Comparison of ENCODE assay signal across 13 mouse cellular contexts in genomic region chr4:43960207-43960606, GRCm38 (mm10). TPM values are rescaled to one million over a fixed set of nuclear protein-coding genes. Genes with fewer than 3 reads are reported as not detected.
DNase-seq lines count a peak whose midpoint lies in the region; ATAC-seq and TF ChIP-seq lines count a peak whose summit lies in the region.
"Had no signal": no experiment of that assay in that cellular context is flagged by ENCODE, and none has a peak within 500 bp of the region (broad histone marks: within the 10 kb centered on the region; RNA-seq: fewer than 3 reads in every experiment).

No protein-coding gene starts in this region.

- 0 out of 2 replicates have a peak overlapping the region, but pooled peaks have one; percentile 5 for H3K27ac ChIP-seq in lung, postnatal 0 days (ENCODE audit: low read length)
- peak overlapping the region; percentile 90 for H3K27ac ChIP-seq in liver, embryonic 12.5 days
- H3K27ac ChIP-seq in stomach, embryonic 16.5 days (ENCODE audit: low read length), result peak overlapping the region; percentile 34; the same call in 1 of the 2 replicates
- H3K27ac ChIP-seq: hindbrain, postnatal 0 days had no signal

- TF ChIP-seq CTCF in lung, postnatal 0 days (IDR thresholded peaks at IDR 0.05), result no peak
- TF ChIP-seq CTCF in lung, adult 2 months (IDR thresholded peaks at IDR 0.05; ENCODE audit: insufficient read depth, low read length), result no peak

- WGBS in lung, postnatal 0 days, result 70% methylated on average over 6 of the region's 6 CpGs
- WGBS in lung, adult 2 months, result 68% methylated on average over 6 of the region's 6 CpGs
- 15% methylated on average over 6 of the region's 6 CpGs for WGBS in liver, embryonic 12.5 days (ENCODE audit: insufficient replicate concordance)
- 58% methylated on average over 6 of the region's 6 CpGs for WGBS in stomach, embryonic 16.5 days

- no peak for ATAC-seq in lung, postnatal 0 days
- ATAC-seq in liver, embryonic 12.5 days, result peak; percentile 50
- no peak for ATAC-seq in stomach, embryonic 16.5 days (ENCODE audit: insufficient read depth, low FRiP score)
- ATAC-seq: hindbrain, postnatal 0 days; Patski had no signal

- H3K4me3 ChIP-seq in lung, postnatal 0 days (ENCODE audit: low read depth, low read length), result no peak overlapping the region
- H3K4me3 ChIP-seq in lung, adult 2 months (replicated peaks; ENCODE audit: extremely low read depth, low read depth, low read length), result no peak overlapping the region
- H3K4me3 ChIP-seq in liver, embryonic 12.5 days, result peak overlapping the region; percentile 78
- H3K4me3 ChIP-seq in stomach, embryonic 16.5 days (replicated peaks; ENCODE audit: low read length), result 0 out of 2 replicates have a peak overlapping the region, but pooled peaks have one; percentile 71

- no peaks in the 10 kb centered on the region for H3K9me3 ChIP-seq in lung, postnatal 0 days (ENCODE audit: low read length)
- no peaks in the 10 kb centered on the region for H3K9me3 ChIP-seq in liver, embryonic 12.5 days (replicated peaks)
- no peaks in the 10 kb centered on the region for H3K9me3 ChIP-seq in stomach, embryonic 16.5 days (replicated peaks; ENCODE audit: control insufficient read depth, low read length)

- TF ChIP-seq EP300 in lung, postnatal 0 days (IDR thresholded peaks at IDR 0.05), result no peak

- peaks cover 13% of the 10 kb centered on the region for H3K4me1 ChIP-seq in lung, postnatal 0 days (ENCODE audit: insufficient read depth, low read depth, low read length)
- peaks cover 26% of the 10 kb centered on the region for H3K4me1 ChIP-seq in lung, adult 2 months (ENCODE audit: control insufficient read depth, insufficient read depth, low read length)
- peaks cover 82% of the 10 kb centered on the region for H3K4me1 ChIP-seq in liver, embryonic 12.5 days
- H3K4me1 ChIP-seq in stomach, embryonic 16.5 days (ENCODE audit: control insufficient read depth, insufficient read depth, low read length), result peaks cover 43% of the 10 kb centered on the region

- peak overlapping the region; percentile 28; the same call in 1 of the 2 replicates for H3K4me2 ChIP-seq in lung, postnatal 0 days (replicated peaks; ENCODE audit: low read depth, low read length)
- H3K4me2 ChIP-seq in liver, embryonic 12.5 days, result peak overlapping the region; percentile 98
- H3K4me2 ChIP-seq in stomach, embryonic 16.5 days (ENCODE audit: low read depth, low read length), result peak overlapping the region; percentile 89

- H3K27me3 ChIP-seq in lung, postnatal 0 days (replicated peaks; ENCODE audit: insufficient read depth, low read length), result no peaks in the 10 kb centered on the region
- H3K27me3 ChIP-seq in liver, embryonic 12.5 days (replicated peaks), result peaks cover 11% of the 10 kb centered on the region
- no peaks in the 10 kb centered on the region for H3K27me3 ChIP-seq in stomach, embryonic 16.5 days (ENCODE audit: control insufficient read depth, insufficient read depth, low read length)
- H3K27me3 ChIP-seq: Patski had no signal

- no peaks in the 10 kb centered on the region for H3K36me3 ChIP-seq in lung, postnatal 0 days (ENCODE audit: insufficient read depth, low read length)
- no peaks in the 10 kb centered on the region for H3K36me3 ChIP-seq in liver, embryonic 12.5 days
- H3K36me3 ChIP-seq in stomach, embryonic 16.5 days (ENCODE audit: control insufficient read depth, insufficient read depth, low read length), result no peaks in the 10 kb centered on the region

- DNase-seq in lung, postnatal 0 days (ENCODE audit: low spot score), result no peak
- DNase-seq in lung, adult 2 months, result no peak
- peak; percentile 70 for DNase-seq in c-Kit-positive CD71-positive TER-119-negative erythroid progenitor cells, embryonic 14.5 days (ENCODE audit: low read depth)
- no peak for DNase-seq in urinary bladder, postnatal 4 days (ENCODE audit: low spot score in 2 of 2)
- DNase-seq in frontal cortex, postnatal 10 days (ENCODE audit: low spot score in 2 of 2), result no peak
- DNase-seq: layer of hippocampus, postnatal 36 days; spleen, adult 18-20 months had no signal

- no peak for TF ChIP-seq POLR2A in lung, adult 2 months (IDR thresholded peaks at IDR 0.05; ENCODE audit: borderline replicate concordance, extremely low read depth, low read depth, low read length)

- H3K9ac ChIP-seq in lung, postnatal 0 days (replicated peaks; ENCODE audit: low read depth), result no peak overlapping the region
- peak overlapping the region; percentile 61; the same call in 1 of the 2 replicates for H3K9ac ChIP-seq in liver, embryonic 12.5 days
- peak overlapping the region; percentile 61; the same call in 1 of the 2 replicates for H3K9ac ChIP-seq in stomach, embryonic 16.5 days (ENCODE audit: low read length)

RNA-seq across cellular contexts. Expression of gene Glipr2, which starts 3.0 kb away (rescaled TPM):
- polyA plus RNA-seq in lung, postnatal 0 days (2015; fragmentation: Nextera tagmentation; extraction: Ambion mirVana), result 37.9 and 41.4 TPM in 2 replicates
- polyA plus RNA-seq in lung, adult 2 months (2012; rRNA removed), result 14.3 and 18.1 TPM in 2 replicates
- 45.8 and 46.6 TPM in 2 replicates for polyA plus RNA-seq in liver, embryonic 12.5 days (2016; fragmentation: Nextera tagmentation; extraction: Ambion mirVana)
- 105 and 120 TPM in 2 replicates for polyA plus RNA-seq in stomach, embryonic 16.5 days (2015; fragmentation: Nextera tagmentation; extraction: Ambion mirVana)

RNA-seq across cellular contexts. Expression of gene Ccin, which starts 23.1 kb away (rescaled TPM):
- not detected in 2 replicates for polyA plus RNA-seq in lung, postnatal 0 days (2015; fragmentation: Nextera tagmentation; extraction: Ambion mirVana)
- 0.07 and 0.14 TPM in 2 replicates for polyA plus RNA-seq in lung, adult 2 months (2012; rRNA removed)
- not detected in 2 replicates for polyA plus RNA-seq in liver, embryonic 12.5 days (2016; fragmentation: Nextera tagmentation; extraction: Ambion mirVana)
- polyA plus RNA-seq in stomach, embryonic 16.5 days (2015; fragmentation: Nextera tagmentation; extraction: Ambion mirVana), result not detected in 2 replicates
- polyA plus RNA-seq: embryonic facial prominence, embryonic 11.5 days; hindbrain, postnatal 0 days; lung, embryonic 16.5 days had no signal

RNA-seq across cellular contexts. Expression of gene Clta, which starts 44.0 kb away (rescaled TPM):
- polyA plus RNA-seq in lung, postnatal 0 days (2015; fragmentation: Nextera tagmentation; extraction: Ambion mirVana), result 209 and 221 TPM in 2 replicates
- 165 and 187 TPM in 2 replicates for polyA plus RNA-seq in lung, adult 2 months (2012; rRNA removed)
- polyA plus RNA-seq in liver, embryonic 12.5 days (2016; fragmentation: Nextera tagmentation; extraction: Ambion mirVana), result 169 and 172 TPM in 2 replicates
- 183 and 186 TPM in 2 replicates for polyA plus RNA-seq in stomach, embryonic 16.5 days (2015; fragmentation: Nextera tagmentation; extraction: Ambion mirVana)

Comparison
In these comparisons a context has a peak if more than half of its experiments do, and no peak if none do; other contexts are left out.
1. H3K27ac ChIP-seq: peak in every context shown above with its lines; median percentile 90 in liver, embryonic 12.5 days; 34 in stomach, embryonic 16.5 days; 5 in lung, postnatal 0 days.
2. H3K4me2 ChIP-seq: peak in every context shown above with its lines; median percentile 98 in liver, embryonic 12.5 days; 89 in stomach, embryonic 16.5 days; 28 in lung, postnatal 0 days.
3. H3K4me3 ChIP-seq: peak in liver, embryonic 12.5 days (single experiment) and stomach, embryonic 16.5 days (single experiment); none in lung, postnatal 0 days (single experiment) and lung, adult 2 months (single experiment).